Mouse (Mus musculus): ENCODE measurements around the gene Gamt. TPM values are rescaled to one million over a fixed set of nuclear protein-coding genes. Genes with fewer than 3 reads are reported as not detected.
"Not testable (repeated sequence)": the region's sequence is repeated elsewhere in the genome, so short reads cannot be mapped to it uniquely, and the experiment has no call there.

Gamt gene
- polyA plus RNA-seq, 1 experiment from 2014 or later = 33.6 TPM

DNA sequence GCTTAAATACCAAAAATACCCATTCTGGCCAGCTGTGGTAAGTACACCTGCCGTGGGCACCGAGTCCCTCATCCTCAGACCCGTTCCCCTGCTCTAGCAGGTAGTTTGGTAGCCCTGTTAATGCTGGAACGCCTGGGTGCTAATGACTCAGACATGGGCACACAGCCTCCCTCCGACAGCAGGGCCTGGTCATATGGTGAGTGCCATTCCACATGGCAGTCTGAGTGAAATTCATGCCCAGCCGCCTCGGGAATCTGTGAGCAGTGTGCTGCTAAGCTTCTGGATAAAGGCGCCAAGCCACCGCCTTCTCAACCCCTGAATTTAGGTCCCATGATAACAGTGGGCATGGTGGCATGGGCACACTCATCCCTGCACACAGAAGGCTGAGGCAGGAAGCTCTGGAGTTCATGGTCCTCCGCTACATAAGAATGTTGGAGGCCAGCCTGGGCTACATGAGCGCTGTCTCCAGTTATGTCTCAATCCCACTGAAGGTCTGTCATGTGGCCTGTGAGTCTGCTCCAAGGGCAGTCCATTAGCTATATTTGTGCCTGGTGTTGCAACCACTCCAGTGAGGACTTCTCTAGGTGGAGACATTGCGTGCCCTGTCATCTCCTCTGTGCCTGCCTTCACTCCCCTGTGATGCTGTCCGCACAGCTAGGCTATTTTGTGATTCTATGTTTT, 24.5 kb downstream of the Gamt start:
- peaks cover 4% of the 10 kb centered on the region; the same call in 1 of the 2 replicates for H3K4me1 ChIP-seq (ENCODE audit: control insufficient read depth, insufficient read depth, low read length)
- peaks cover 98% of the 10 kb centered on the region for H3K36me3 ChIP-seq (ENCODE audit: control insufficient read depth, insufficient read depth, low read length)
- WGBS = 95% methylated on average over 13 of the region's 13 CpGs
- ATAC-seq (ENCODE audit: low FRiP score, low TSS enrichment) = no peak
- H3K4me3 ChIP-seq (ENCODE audit: low read length) = no peak overlapping the region
- H3K9me3 ChIP-seq (ENCODE audit: control insufficient read depth, low read length) = no peaks in the 10 kb centered on the region
- H3K27ac ChIP-seq (ENCODE audit: low read depth, low read length) = no peak overlapping the region
- H3K9ac ChIP-seq (ENCODE audit: low read depth, low read length) = no peak overlapping the region
- H3K27me3 ChIP-seq (ENCODE audit: control insufficient read depth, insufficient read depth, low read length) = no peaks in the 10 kb centered on the region
- no peak overlapping the region for H3K4me2 ChIP-seq (replicated peaks; ENCODE audit: low read depth, low read length)

- Histone ChIP-seq H3K27me3 (ENCODE audit: control insufficient read depth, insufficient read depth, low read length) (no peaks in the 10 kb centered on the region), H3K4me2 (replicated peaks; ENCODE audit: low read depth, low read length) (peak overlapping the region; percentile 77), H3K9ac (ENCODE audit: low read depth, low read length) (peak overlapping the region; percentile 94), H3K36me3 (ENCODE audit: control insufficient read depth, insufficient read depth, low read length) (peaks cover 42% of the 10 kb centered on the region), H3K27ac (ENCODE audit: low read depth, low read length) (peak overlapping the region; percentile 93; the same call in 1 of the 2 replicates), H3K9me3 (ENCODE audit: control insufficient read depth, low read length) (no peaks in the 10 kb centered on the region), H3K4me3 (ENCODE audit: low read length) (peak overlapping the region; percentile 80), H3K4me1 (ENCODE audit: control insufficient read depth, insufficient read depth, low read length) (peaks cover 32% of the 10 kb centered on the region)
- 49% methylated on average over 15 of the region's 15 CpGs for WGBS
- ATAC-seq (ENCODE audit: low FRiP score, low TSS enrichment) = no peak
Observed at GRCm38 (mm10) chr10:80227877-80228775, 32.7 kb downstream of the Gamt start.

GRCm38 (mm10) chr10:80227166-80227539, 33.7 kb downstream of the Gamt start:
- Histone ChIP-seq H3K9me3 (ENCODE audit: control insufficient read depth, low read length) (no peaks in the 10 kb centered on the region), H3K27me3 (ENCODE audit: control insufficient read depth, insufficient read depth, low read length) (no peaks in the 10 kb centered on the region), H3K9ac (ENCODE audit: low read depth, low read length) (peak overlapping the region; percentile 94), H3K36me3 (ENCODE audit: control insufficient read depth, insufficient read depth, low read length) (peaks cover 33% of the 10 kb centered on the region), H3K4me3 (ENCODE audit: low read length) (peak overlapping the region; percentile 80), H3K4me2 (replicated peaks; ENCODE audit: low read depth, low read length) (peak overlapping the region; percentile 77), H3K27ac (ENCODE audit: low read depth, low read length) (peak overlapping the region; percentile 93), H3K4me1 (ENCODE audit: control insufficient read depth, insufficient read depth, low read length) (peaks cover 30% of the 10 kb centered on the region)
- 2% methylated on average over 10 of the region's 10 CpGs for WGBS
- ATAC-seq (ENCODE audit: low FRiP score, low TSS enrichment) = no peak

GRCm38 (mm10) chr10:80226416-80227165, 34.2 kb downstream of the Gamt start, which contains the start of gene Mum1:
Mum1 (plus strand) TSS chr10:80226434.
- peaks cover 27% of the 10 kb centered on the region for H3K36me3 ChIP-seq (ENCODE audit: control insufficient read depth, insufficient read depth, low read length)
- under 1% methylated on average over 70 of the region's 75 CpGs for WGBS
- peak; percentile 99 for ATAC-seq (ENCODE audit: low FRiP score, low TSS enrichment)
- H3K4me1 ChIP-seq (ENCODE audit: control insufficient read depth, insufficient read depth, low read length) = peaks cover 30% of the 10 kb centered on the region
- peak within 1 kb of the TSS; percentile 80 for H3K4me3 ChIP-seq (ENCODE audit: low read length)
- H3K27ac ChIP-seq (ENCODE audit: low read depth, low read length) = peak within 1 kb of the TSS; percentile 93
- peak within 1 kb of the TSS; percentile 94 for H3K9ac ChIP-seq (ENCODE audit: low read depth, low read length)
- no peaks in the 10 kb centered on the region for H3K27me3 ChIP-seq (ENCODE audit: control insufficient read depth, insufficient read depth, low read length)
- no peaks in the 10 kb centered on the region for H3K9me3 ChIP-seq (ENCODE audit: control insufficient read depth, low read length)
- peak within 1 kb of the TSS; percentile 77 for H3K4me2 ChIP-seq (replicated peaks; ENCODE audit: low read depth, low read length)

- Histone ChIP-seq H3K27ac (ENCODE audit: low read depth, low read length) (peak overlapping the region; percentile 73), H3K4me3 (ENCODE audit: low read length) (peak overlapping the region; percentile 80; the same call in 1 of the 2 replicates), H3K4me2 (replicated peaks; ENCODE audit: low read depth, low read length) (peak overlapping the region; percentile 32), H3K36me3 (ENCODE audit: control insufficient read depth, insufficient read depth, low read length) (peaks cover 24% of the 10 kb centered on the region), H3K9me3 (ENCODE audit: control insufficient read depth, low read length) (no peaks in the 10 kb centered on the region), H3K4me1 (ENCODE audit: control insufficient read depth, insufficient read depth, low read length) (peaks cover 30% of the 10 kb centered on the region), H3K27me3 (ENCODE audit: control insufficient read depth, insufficient read depth, low read length) (no peaks in the 10 kb centered on the region), H3K9ac (ENCODE audit: low read depth, low read length) (peak overlapping the region; percentile 50; the same call in 1 of the 2 replicates)
- ATAC-seq (ENCODE audit: low FRiP score, low TSS enrichment) = no peak; the same call in 1 of the 2 replicates
- under 1% methylated on average over 14 of the region's 14 CpGs for WGBS
Observed at GRCm38 (mm10) chr10:80226071-80226415, 34.8 kb downstream of the Gamt start.

DNA sequence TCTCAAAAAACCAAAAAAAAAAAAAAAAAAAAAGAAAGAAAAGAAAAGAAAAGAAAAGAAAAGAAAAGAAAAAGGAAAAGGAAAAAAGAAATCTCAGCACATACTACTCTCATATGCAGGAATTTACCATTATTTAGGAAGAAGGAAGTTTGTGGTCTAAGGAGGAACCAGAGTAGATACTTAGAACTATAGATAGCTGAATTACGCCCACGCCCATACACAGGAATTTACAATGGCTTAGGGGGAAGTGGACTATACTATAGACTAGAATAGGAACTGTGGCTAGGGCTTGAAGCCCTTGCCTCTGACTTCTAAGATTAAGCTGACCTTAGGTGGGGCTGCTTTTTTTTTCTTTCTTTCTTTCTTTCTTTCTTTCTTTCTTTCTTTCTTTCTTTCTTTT, 37.7 kb downstream of the Gamt start:
- not testable (repeated sequence) for H3K36me3 ChIP-seq (ENCODE audit: control insufficient read depth, insufficient read depth, low read length); H3K9ac ChIP-seq (ENCODE audit: low read depth, low read length); ATAC-seq (ENCODE audit: low FRiP score, low TSS enrichment); H3K4me2 ChIP-seq (replicated peaks; ENCODE audit: low read depth, low read length); H3K27ac ChIP-seq (ENCODE audit: low read depth, low read length); H3K4me3 ChIP-seq (ENCODE audit: low read length); H3K9me3 ChIP-seq (ENCODE audit: control insufficient read depth, low read length); H3K27me3 ChIP-seq (ENCODE audit: control insufficient read depth, insufficient read depth, low read length)
- WGBS = 83% methylated on average over 2 of the region's 2 CpGs
- H3K4me1 ChIP-seq (ENCODE audit: control insufficient read depth, insufficient read depth, low read length) = peaks cover 12% of the 10 kb centered on the region

GRCm38 (mm10) chr10:80220676-80221075, 40.1 kb downstream of the Gamt start:
- H3K4me2 ChIP-seq (replicated peaks; ENCODE audit: low read depth, low read length) = no peak overlapping the region
- H3K36me3 ChIP-seq (ENCODE audit: control insufficient read depth, insufficient read depth, low read length) = no peaks in the 10 kb centered on the region
- H3K9ac ChIP-seq (ENCODE audit: low read depth, low read length) = no peak overlapping the region
- H3K27ac ChIP-seq (ENCODE audit: low read depth, low read length) = no peak overlapping the region
- ATAC-seq (ENCODE audit: low FRiP score, low TSS enrichment) = peak; percentile 10; the same call in 1 of the 2 replicates
- no peaks in the 10 kb centered on the region for H3K9me3 ChIP-seq (ENCODE audit: control insufficient read depth, low read length)
- no peaks in the 10 kb centered on the region for H3K4me1 ChIP-seq (ENCODE audit: control insufficient read depth, insufficient read depth, low read length)
- H3K4me3 ChIP-seq (ENCODE audit: low read length) = no peak overlapping the region
- WGBS = 42% methylated on average over 5 of the region's 9 CpGs
- no peaks in the 10 kb centered on the region for H3K27me3 ChIP-seq (ENCODE audit: control insufficient read depth, insufficient read depth, low read length)

- no peak overlapping the region for H3K4me3 ChIP-seq (ENCODE audit: low read length)
- no peaks in the 10 kb centered on the region for H3K36me3 ChIP-seq (ENCODE audit: control insufficient read depth, insufficient read depth, low read length)
- WGBS = 23% methylated on average over 16 of the region's 16 CpGs
- H3K27me3 ChIP-seq (ENCODE audit: control insufficient read depth, insufficient read depth, low read length) = no peaks in the 10 kb centered on the region
- no peak overlapping the region for H3K4me2 ChIP-seq (replicated peaks; ENCODE audit: low read depth, low read length)
- ATAC-seq (ENCODE audit: low FRiP score, low TSS enrichment) = no peak
- H3K9ac ChIP-seq (ENCODE audit: low read depth, low read length) = no peak overlapping the region
- H3K9me3 ChIP-seq (ENCODE audit: control insufficient read depth, low read length) = no peaks in the 10 kb centered on the region
- no peak overlapping the region for H3K27ac ChIP-seq (ENCODE audit: low read depth, low read length)
- 0 out of 2 replicates have a peak, but pooled peaks cover 2% of the 10 kb centered on the region for H3K4me1 ChIP-seq (ENCODE audit: control insufficient read depth, insufficient read depth, low read length)
Observed at GRCm38 (mm10) chr10:80215048-80215772, 45.6 kb downstream of the Gamt start.

Data from kidney, embryonic 14.5 days (tissue).